Mouse (Mus musculus) intestine, postnatal 0 days (tissue): ENCODE measurements at regions not wholly inside any gene's neighbourhood (a gene's known extent, or its start where the extent isn't known, plus 50 kb on each side); places are given as distances from the start of the nearest gene placed in this dataset.

Source experiments
- ATAC-seq: fragments of 200-750 bp; cut with Nextera tagmentation; 2 replicates; pipeline ENCODE4 v1.8.0; 2017; ENCODE audit warnings: mild to moderate bottlenecking, moderate TSS enrichment, moderate library complexity
- H3K27ac ChIP-seq: fragments of 300-500 bp; sonication (generic); 2 replicates; pipeline ENCODE4 v1.5.1; 2014; ENCODE audit warnings: mild to moderate bottlenecking, low read depth, low read length, moderate library complexity
- H3K27me3 ChIP-seq: fragments of 300-500 bp; sonication (generic); replicated peaks from 2 replicates; pipeline ENCODE4 v1.6.1; 2014; ENCODE audit warnings: low read length, mixed read lengths; ENCODE audit not compliant: control insufficient read depth, insufficient read depth
- H3K36me3 ChIP-seq: fragments of 300-500 bp; sonication (generic); 2 replicates; pipeline ENCODE4 v1.6.1; 2014; ENCODE audit warnings: mild to moderate bottlenecking, moderate library complexity; ENCODE audit not compliant: control insufficient read depth, insufficient read depth
- H3K4me1 ChIP-seq: fragments of 300-500 bp; sonication (generic); replicated peaks from 2 replicates; pipeline ENCODE4 v1.6.1; 2014; ENCODE audit warnings: antibody characterized with exemption, low read length, mixed read lengths; ENCODE audit not compliant: control insufficient read depth, insufficient read depth
- H3K4me2 ChIP-seq: fragments of 300-500 bp; sonication (generic); replicated peaks from 2 replicates; pipeline ENCODE4 v1.6.1; 2014; ENCODE audit warnings: low read depth, mild to moderate bottlenecking, moderate library complexity
- H3K4me3 ChIP-seq: fragments of 300-500 bp; sonication (generic); 2 replicates; pipeline ENCODE4 v1.5.1; 2014; ENCODE audit warnings: low read depth, low read length
- H3K9ac ChIP-seq: fragments of 300-500 bp; sonication (generic); 2 replicates; pipeline ENCODE4 v1.6.1; 2014; ENCODE audit warnings: mild to moderate bottlenecking, low read depth, low read length
- H3K9me3 ChIP-seq: fragments of 300-500 bp; sonication (generic); 2 replicates; pipeline ENCODE4 v1.6.1; 2016; ENCODE audit warnings: mixed run types; ENCODE audit not compliant: control insufficient read depth
- CTCF ChIP-seq: sonication (generic); IDR thresholded peaks from 2 replicates; pipeline ENCODE4 v1.5.1; 2016; ENCODE audit warnings: low read depth, mild to moderate bottlenecking, control low read depth, antibody characterized with exemption, moderate library complexity
- WGBS: fragments of 180-500 bp; shearing (Covaris S2); extraction: QIAGEN DNeasy Blood & Tissue Kit; methylation state at CpG from one replicate; pipeline ENCODE4 v1.1.7; 2014; 5-methylcytosine and 5-hydroxymethylcytosine counted together

DNA sequence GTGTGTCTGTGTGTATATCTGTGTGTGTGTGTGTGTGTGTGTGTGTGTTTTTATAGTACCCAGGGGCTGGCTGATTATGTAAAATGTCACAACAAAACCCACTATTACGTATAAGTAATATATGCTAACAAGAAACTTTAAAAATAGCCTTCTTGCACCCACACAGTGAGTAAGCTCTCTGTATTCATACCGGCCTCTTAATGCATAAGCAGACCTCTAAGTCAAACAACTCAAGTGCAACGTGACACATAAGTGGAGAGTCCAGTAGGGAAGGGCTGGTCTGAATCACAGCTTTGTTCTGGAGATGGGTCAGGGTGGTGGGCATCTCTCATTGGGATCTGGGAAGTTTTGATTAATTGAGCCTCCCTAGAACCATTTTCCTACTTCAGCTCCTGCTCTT lies 107.7 kb upstream of the Kdm8 start:
- H3K4me3 ChIP-seq, result no peak overlapping the region
- no peak for TF ChIP-seq CTCF
- no peak overlapping the region for H3K9ac ChIP-seq
- WGBS, result 69% methylated on average over 3 of the region's 3 CpGs
- H3K36me3 ChIP-seq, result no peaks in the 10 kb centered on the region
- no peaks in the 10 kb centered on the region for H3K27me3 ChIP-seq
- H3K4me1 ChIP-seq, result no peaks in the 10 kb centered on the region
- ATAC-seq, result no peak
- H3K9me3 ChIP-seq, result no peaks in the 10 kb centered on the region
- no peak overlapping the region for H3K27ac ChIP-seq
- no peak overlapping the region for H3K4me2 ChIP-seq

DNA sequence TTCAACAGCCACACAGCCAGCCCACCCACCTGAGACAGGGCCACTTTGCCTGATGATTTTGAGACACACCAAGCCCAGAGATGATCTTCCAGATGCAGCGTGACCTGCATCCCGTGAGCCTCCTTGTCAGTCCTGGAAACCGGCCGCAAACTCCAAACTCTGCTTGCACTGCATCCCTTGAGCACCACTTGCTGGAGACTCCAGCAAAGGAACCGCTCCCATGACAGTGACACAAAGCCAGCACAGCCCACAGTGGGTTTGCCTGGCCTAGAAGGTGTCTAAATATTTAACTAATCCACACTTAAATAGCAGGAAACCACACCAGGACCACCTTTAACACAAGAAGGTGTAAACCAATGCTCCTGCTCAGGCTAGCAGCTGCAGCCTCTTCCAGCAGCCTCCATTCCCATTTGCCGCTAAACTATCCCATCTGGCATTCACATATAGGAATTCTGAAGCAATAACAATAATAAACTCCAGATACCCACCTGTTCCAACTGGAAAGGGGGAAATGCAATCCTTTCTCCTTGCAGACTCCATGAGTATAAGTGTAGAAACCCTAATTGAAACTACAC lies 106.2 kb upstream of the Kdm8 start:
- TF ChIP-seq CTCF, result no peak; the same call in 1 of the 2 replicates
- Histone ChIP-seq H3K9ac (no peak overlapping the region), H3K27ac (no peak overlapping the region), H3K9me3 (no peaks in the 10 kb centered on the region), H3K4me3 (no peak overlapping the region), H3K36me3 (no peaks in the 10 kb centered on the region), H3K27me3 (no peaks in the 10 kb centered on the region), H3K4me1 (no peaks in the 10 kb centered on the region), H3K4me2 (no peak overlapping the region)
- ATAC-seq, result no peak
- WGBS, result 76% methylated on average over 6 of the region's 6 CpGs

DNA sequence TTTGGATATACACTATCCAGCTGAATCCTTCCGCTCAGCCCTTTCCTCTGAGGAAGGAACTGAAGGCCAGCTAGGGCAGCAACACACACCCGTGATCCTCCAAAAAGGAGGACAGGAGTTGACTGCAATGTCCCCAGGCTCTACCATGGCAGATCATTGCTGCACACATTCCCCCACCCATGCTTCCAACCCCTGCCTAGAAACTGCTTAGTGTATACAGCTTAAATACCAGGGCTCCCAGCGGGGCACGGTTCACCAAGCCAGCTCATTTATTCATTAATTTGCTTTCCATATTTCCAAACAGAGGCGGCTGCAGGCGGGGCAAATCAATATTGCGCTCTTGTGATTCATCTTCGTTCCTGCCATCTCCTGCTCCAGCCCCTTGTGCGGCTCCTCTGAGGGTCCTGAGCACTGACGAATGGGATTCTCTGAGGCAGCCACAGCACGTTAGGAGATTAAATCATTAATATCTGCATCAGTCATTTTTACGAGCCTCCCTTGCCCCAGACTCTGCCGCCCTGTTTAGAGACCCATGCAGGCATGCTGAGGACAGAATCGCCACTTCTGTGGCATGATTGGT lies 104.1 kb upstream of the Kdm8 start:
- no peak overlapping the region for H3K4me2 ChIP-seq
- H3K9ac ChIP-seq, result no peak overlapping the region
- no peak for ATAC-seq
- no peak overlapping the region for H3K4me3 ChIP-seq
- no peaks in the 10 kb centered on the region for H3K36me3 ChIP-seq
- no peaks in the 10 kb centered on the region for H3K4me1 ChIP-seq
- H3K27ac ChIP-seq, result no peak overlapping the region
- TF ChIP-seq CTCF, result no peak
- no peaks in the 10 kb centered on the region for H3K27me3 ChIP-seq
- H3K9me3 ChIP-seq, result no peaks in the 10 kb centered on the region
- 42% methylated on average over 14 of the region's 14 CpGs for WGBS

DNA sequence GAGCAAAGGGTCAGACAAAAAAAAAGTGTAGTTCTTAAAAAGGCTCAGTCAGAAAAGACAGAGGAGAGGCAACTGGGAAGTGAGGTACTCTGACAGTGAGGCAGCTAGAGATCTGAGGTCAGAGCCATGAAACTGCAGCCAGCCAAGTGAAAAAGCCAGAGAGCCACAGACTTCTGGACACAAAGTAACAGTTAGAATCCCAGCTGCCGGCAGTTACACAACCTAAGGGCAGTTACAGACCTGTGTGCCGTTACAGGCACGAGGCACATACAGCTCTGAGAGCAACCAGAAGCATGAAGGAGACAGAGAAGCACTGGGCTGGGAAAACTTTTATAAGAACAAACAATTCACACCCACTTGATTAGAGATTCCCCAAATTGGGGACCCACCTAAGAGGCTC lies 94.9 kb upstream of the Kdm8 start:
- no peak overlapping the region for H3K9ac ChIP-seq
- H3K36me3 ChIP-seq, result no peaks in the 10 kb centered on the region
- no peaks in the 10 kb centered on the region for H3K4me1 ChIP-seq
- ATAC-seq, result no peak
- no peaks in the 10 kb centered on the region for H3K27me3 ChIP-seq
- H3K4me2 ChIP-seq, result no peak overlapping the region
- 68% methylated on average over 3 of the region's 3 CpGs for WGBS
- H3K27ac ChIP-seq, result no peak overlapping the region
- no peak for TF ChIP-seq CTCF
- no peaks in the 10 kb centered on the region for H3K9me3 ChIP-seq
- no peak overlapping the region for H3K4me3 ChIP-seq

DNA sequence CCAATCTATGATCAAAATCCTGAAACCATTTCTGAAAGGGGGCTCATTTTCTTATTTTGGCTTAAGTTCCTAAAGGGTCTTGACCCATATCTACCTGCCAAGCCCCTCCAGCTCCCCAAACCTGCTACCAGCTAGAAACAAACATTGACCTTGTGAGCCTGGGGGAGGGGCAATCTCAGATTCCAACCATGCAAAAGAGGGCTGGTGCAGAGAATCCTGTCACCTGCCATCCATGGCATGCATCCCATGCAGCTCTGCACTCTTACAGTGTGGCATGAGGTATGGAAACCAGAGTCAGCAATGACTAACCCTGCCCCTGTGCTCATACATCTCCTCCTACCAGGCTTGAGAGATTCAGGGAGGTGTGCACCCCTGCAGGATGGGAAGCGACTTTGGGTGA lies 90.3 kb upstream of the Kdm8 start:
- H3K27ac ChIP-seq, result no peak overlapping the region
- no peak for ATAC-seq
- WGBS, result 95% methylated on average over 1 of the region's 1 CpGs
- no peaks in the 10 kb centered on the region for H3K27me3 ChIP-seq
- no peak overlapping the region for H3K9ac ChIP-seq
- H3K9me3 ChIP-seq, result no peaks in the 10 kb centered on the region
- no peak for TF ChIP-seq CTCF
- H3K4me3 ChIP-seq, result no peak overlapping the region
- no peaks in the 10 kb centered on the region for H3K4me1 ChIP-seq
- H3K4me2 ChIP-seq, result no peak overlapping the region
- H3K36me3 ChIP-seq, result no peaks in the 10 kb centered on the region

DNA sequence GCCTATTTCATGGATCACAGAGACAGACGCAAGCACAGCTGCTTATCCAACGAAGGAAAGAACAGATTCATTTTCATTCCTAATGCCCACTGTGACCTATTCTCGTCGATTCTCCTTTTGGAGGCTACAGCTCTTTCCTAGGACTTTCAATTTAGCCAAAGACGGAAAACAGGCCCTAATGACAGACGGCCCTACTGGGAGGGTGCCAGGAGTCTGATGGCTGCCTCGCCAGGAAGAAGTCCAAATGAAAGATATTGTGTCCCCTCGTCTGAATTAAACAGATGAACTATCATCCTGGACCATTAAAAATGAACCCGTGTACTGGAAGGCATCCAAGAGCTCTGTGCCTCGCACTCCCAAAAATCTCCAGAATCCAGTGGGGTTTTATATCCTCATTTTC lies 89.5 kb upstream of the Kdm8 start:
- H3K4me2 ChIP-seq, result no peak overlapping the region
- H3K9me3 ChIP-seq, result no peaks in the 10 kb centered on the region
- H3K4me1 ChIP-seq, result no peaks in the 10 kb centered on the region
- H3K36me3 ChIP-seq, result no peaks in the 10 kb centered on the region
- no peak for ATAC-seq
- 64% methylated on average over 10 of the region's 10 CpGs for WGBS
- no peaks in the 10 kb centered on the region for H3K27me3 ChIP-seq
- H3K27ac ChIP-seq, result no peak overlapping the region
- no peak for TF ChIP-seq CTCF
- no peak overlapping the region for H3K4me3 ChIP-seq
- no peak overlapping the region for H3K9ac ChIP-seq

DNA sequence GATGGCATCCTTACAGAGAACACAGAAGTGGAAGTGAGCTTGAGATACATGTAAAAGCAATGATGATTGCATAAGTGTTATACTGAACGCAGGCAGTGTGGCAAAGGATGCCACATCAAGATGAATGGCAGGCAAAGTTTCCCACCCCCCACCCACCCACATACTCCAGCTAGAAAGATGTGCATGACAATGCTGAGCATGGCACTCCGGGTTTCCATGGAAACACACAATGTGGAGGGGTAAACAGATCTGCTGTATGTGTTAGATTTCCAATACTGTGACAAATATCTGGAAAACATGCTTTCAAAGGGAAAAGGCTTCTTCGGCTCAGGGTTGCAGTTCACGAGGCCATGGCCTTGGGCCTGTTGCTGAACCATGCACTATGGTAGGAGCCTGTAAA lies 86.5 kb upstream of the Kdm8 start:
- no peak for TF ChIP-seq CTCF
- Histone ChIP-seq H3K4me1 (no peaks in the 10 kb centered on the region), H3K36me3 (no peaks in the 10 kb centered on the region), H3K9me3 (no peaks in the 10 kb centered on the region), H3K9ac (no peak overlapping the region), H3K4me2 (no peak overlapping the region), H3K27ac (no peak overlapping the region), H3K4me3 (no peak overlapping the region), H3K27me3 (no peaks in the 10 kb centered on the region)
- no peak for ATAC-seq
- WGBS, result 87% methylated on average over 4 of the region's 4 CpGs
